Mouse (Mus musculus): ENCODE data around the gene Akr7a5.

The Akr7a5 gene

DNA sequence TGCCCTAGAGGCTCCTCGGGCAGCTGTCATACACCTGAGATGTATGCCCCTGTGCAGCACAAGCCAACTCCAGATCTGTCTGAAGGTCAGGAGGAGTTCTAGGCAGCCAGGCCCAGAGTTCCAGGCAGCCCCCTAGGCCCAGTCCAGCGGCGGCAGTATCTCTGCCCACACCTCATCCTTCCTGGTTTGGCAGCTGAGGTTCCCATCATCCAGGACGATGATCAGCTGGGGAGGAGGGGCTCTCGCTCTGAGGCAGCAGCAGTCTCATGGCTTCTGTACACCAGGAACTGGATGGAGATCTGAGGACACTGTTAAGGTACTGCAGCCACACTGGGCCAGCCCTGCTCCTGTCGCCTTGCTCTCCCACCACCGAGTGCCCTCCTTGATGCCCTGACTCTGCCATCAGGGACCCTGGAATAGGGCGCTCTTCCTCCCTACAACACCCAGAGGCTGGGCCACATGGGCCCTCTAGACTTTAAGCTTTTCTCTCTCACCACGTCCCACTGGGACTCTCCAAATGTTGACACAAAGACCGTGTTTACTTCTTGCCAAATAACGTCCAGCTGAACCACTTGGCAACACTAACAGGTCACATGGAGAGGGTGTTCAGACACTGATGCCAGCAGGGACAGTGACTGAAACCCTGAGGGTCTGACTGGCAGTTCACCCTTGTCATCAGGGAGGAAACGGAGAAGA is 11.7 kb upstream of the Akr7a5 start:
- in situ Hi-C loops (cut with MseI, MboI) = no loop called here

DNA sequence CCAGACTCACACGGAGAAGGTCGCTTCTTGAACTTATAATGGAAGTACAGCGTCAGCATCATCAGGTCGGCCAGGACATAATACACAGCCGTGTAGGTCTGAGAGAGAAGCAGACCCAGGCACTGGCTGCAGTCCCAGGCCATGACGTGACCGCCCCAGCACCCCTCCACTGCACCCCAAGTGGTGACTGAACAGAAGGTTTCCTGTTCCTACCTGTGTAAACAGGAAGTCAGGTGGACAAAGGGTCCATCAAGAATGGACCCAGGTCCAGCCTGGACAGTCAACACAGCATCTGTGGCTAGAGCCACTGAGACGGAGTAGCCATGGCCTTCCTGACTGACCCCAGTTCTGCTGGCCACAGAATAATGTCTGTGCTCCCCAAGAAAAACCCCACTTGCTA is 8.8 kb upstream of the Akr7a5 start:
- in situ Hi-C loops (cut with MseI, MboI) = no loop called here

DNA sequence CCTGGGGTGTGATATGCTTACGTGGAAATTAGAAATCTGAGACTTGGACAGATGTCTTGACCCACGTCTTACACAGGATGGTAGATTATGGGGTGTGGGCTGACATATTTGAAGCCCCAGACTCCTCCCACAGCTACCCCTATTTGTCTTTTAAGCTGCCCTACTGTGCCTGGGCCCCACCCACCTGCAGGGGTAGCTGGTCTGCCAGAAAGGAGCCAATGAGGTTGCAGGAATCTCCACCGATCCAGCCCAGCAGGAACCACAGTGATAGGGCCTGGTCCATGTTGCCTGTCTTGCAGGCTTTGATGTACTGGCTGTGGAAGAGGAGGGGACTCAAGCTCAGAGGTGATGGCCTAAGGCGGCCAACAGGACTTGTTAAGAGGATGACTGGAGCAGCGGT is 8.3 kb upstream of the Akr7a5 start:
- in situ Hi-C loops (cut with MseI, MboI) = no loop called here

DNA sequence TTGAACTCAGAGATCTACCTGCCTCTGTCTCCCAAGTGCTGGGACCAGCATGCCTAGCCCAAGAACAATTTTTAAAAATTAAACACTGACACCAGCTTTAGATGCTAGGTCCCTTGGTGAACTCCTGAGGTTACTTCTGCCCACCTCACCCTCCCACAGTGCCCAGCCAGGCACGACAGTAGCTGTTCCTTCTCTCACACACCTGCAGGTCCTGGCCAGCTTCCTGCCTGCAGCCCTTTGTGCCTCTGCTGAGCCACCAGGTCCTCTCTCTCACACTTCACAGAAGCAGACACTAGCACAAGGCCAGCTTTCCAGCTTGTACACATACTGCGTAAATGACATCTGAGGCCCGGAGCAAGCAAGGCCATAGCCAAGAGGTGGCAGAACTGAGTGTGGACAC is 5.0 kb upstream of the Akr7a5 start:
- in situ Hi-C loops (cut with MseI, MboI) = no loop called here

DNA sequence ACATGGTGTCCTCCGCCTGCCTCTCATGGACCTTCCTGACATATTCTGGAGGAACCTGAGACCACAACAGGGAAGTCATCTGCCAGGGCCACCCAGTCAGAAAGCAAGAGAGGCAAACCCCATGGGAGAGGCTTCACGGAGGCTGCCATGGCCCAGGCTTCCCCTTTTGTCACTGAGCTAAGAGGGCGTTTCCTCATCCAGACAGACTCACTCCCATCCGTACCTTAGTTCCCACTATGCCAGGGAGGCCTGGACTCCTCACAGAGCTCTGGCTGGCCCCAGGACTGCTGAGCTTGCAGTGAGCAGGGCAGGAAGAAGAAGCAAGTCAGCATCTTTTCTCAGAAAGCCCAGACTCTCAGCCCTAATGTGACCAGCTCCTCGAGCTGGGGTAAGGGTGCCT is 2.6 kb upstream of the Akr7a5 start:
- in situ Hi-C loops (cut with MseI, MboI) = no loop called here

DNA sequence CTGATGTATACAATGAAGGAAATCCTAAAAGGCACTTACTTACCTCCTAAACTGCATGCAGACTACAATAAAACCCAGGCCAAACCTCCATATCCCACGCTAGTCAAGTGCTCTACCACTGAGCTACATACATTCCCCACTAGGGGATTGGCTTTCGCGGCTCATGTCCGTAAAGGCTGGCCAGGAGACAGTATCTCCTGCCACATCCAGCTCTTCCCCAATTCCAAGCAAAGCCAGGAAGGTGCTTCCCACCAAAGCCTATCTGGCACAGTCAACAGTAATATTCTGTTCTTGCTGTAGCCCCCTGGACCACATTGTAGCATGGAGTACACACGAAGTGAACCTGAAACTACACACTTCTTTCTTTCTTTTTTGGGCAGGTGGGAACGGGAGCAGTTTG is 893 bp upstream of the Akr7a5 start:
- in situ Hi-C loops (cut with MseI, MboI) = no loop called here

DNA sequence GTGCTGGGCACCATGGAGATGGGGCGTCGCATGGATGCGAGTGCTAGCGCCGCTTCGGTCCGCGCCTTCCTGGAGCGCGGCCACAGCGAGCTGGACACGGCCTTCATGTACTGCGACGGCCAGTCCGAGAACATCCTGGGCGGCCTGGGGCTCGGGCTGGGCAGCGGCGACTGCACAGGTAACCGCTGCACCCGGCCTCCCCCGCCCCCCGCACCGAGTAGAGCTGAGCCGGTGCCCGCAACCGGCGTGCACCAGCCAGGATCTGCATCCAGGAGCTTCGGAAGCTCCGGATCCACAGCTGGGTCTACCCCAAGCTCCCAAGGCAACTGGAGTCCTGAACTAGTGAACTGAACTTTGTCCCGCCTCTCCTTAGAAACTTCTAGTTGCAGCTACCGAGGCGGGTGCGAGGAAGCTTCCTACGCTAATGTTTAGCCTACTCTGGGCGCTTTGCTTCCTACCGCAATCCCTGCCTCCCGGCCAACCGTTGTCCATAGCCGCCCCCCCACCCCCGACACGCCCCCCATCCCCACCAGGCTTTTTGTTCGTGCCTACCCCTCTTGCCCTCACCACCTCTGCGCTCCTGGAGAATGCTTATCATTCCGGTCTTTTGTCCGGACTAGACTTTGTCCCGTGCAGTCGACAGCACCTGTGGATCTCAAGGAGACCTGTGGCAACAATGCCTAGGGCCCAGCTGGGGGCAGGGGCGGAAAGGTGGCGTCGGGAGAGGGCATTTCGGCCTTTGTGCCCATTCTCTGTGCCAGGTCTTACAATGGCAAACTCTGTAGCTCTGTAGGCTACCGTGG is 556 bp downstream of the Akr7a5 start:
- in situ Hi-C loops (cut with MseI, MboI) = no loop called here

DNA sequence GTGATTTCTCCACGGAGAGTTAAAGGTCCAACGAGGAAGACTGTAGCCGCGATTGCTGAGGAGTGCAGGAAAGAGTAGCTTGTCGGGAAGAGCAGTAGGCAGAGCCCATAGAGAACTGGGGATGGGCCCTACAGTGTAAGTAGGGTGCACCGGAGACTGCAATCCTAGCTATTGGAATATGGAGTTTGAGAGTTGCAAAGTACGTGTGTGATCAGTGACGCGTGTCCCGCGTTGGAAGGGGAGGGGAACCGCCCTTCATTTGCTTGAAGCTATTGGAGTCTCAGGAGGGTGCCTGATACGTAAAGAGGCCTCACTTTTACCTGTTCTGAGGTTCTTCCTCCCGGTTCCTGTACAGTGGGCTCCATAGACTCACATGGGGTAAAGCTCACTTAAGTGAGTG is 1.2 kb downstream of the Akr7a5 start:
- in situ Hi-C loops (cut with MseI, MboI) = no loop called here

DNA sequence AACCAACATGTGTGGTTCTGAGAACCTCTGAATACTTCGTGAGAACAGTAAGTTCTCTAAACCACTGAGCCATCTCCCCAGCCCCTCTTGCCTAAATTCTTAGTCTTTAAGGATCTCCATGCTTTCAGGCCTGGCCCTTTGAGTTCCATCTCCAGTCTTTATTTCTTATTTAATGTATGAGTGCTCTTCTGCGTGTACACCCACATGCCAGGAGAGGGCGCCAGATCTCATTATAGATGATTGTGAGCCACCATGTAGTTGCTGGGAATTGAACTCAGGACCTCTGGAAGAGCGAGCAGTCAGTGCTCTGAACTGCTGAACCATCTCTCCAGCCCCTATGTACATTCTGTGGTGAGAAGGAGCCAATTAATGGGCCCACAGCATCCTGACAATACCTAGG is 2.1 kb downstream of the Akr7a5 start:
- in situ Hi-C loops (cut with MseI, MboI) = no loop called here

DNA sequence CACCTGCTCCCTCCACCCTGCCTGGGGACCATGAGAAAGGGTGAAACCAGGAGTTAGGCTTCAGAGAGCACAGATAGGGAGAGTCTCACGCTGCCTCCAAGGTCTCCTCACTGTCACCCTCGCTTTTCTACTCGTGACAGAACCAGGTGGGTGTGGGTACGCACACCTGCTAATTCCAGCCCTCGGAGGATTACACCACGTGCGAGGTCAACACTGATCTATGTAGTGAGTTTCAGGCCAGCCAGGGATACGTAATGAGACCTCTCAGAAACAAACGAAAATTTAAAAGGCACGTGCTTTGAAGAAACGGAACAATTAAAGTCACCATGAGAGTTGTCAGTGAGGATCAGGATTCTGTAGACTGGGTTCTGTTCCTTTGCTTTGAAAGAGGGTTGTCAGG is 7.9 kb downstream of the Akr7a5 start:
- in situ Hi-C loops (cut with MseI, MboI) = no loop called here

DNA sequence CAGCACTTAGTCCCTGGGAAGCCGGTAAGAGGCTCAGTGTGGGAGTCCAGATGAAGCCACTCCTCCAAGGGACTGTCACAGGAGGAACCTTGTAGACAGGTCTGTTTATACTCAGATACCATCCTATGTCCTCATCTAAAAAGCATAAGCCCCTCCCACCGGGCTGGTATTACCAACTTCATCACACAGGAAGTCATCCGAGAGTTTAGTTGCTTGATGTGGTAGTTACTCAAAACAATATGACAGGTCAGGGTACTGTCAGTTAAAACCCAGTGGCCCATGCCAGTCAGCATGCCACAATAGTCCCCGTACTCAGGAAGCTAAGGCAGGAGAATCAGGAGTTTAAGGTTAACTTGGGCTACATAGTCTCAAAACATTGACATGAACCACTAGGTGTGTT is 9.2 kb downstream of the Akr7a5 start:
- in situ Hi-C loops (cut with MseI, MboI) = no loop called here

DNA sequence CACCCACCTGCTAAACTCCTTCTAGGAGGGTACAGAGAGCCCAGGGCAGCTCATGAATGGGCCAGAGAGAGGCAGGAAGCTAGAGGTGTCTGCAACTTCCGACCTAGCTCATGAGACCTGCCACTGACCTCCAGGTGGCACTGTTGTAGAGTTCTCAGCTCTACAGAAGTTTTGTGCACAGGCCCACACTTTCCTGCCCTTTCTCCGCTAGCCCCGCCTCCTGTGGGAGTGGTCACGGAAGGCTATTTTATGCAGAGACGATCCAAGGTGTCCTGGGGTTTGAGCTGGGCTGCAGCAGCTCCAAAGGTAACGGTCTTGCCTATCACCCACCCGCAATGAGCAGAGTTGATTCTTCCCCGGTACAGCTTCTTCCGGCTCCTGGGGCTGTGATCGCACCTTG is 20.1 kb downstream of the Akr7a5 start:
- in situ Hi-C loops (cut with MseI, MboI) = no loop called here

DNA sequence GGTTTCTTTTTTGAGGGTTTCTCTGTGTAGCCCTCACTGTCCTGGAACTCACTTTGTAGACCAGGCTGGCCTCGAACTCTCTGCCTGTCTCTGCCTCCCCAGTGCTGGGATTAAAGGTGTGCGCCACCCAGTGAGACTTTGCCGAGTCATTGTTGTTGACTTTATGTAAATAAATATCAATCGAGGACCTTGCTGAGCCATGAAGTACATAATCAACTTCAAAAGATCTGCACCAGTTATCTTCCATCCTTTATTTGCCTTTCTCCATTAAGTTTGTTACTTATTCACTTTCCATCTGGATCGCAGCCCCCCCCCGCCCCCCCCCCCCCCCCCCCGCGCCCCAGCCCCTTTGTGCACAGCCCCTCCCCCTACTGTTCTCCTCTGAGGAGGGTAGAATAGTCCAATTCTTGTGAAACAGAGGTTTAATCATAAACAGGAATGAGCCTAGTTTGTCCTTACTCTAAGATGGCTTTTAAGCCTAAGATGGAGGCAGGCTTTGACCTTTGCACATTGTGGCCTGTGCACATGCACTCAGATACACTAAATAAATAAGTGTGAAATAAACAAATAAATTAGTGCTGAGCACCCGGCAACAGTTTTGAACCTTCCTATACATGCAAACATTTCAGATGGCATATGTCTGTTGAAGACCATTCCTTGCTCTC is 24.2 kb downstream of the Akr7a5 start:
- in situ Hi-C loops (cut with MseI, MboI) = no loop called here

DNA sequence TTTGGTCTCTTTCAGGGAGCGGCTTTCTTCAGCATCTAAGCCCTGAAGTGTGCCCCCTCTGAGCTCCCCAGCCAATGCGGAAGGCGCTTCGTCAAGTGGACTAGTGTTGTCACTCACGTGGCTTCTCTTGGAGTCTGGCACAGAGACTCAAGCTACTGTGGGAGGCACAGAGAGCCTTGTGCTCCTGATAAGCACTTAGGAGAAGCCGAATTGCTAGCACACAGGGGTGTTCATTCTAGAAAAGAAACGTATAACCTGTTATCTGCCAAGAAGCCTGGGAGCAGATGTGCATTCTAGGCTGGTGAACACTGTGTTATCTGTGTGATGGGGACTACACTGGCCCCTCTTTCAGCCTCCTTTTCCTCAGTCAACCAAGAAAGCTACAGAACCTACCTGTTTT is 25.0 kb downstream of the Akr7a5 start:
- in situ Hi-C loops (cut with MseI, MboI) = no loop called here

DNA sequence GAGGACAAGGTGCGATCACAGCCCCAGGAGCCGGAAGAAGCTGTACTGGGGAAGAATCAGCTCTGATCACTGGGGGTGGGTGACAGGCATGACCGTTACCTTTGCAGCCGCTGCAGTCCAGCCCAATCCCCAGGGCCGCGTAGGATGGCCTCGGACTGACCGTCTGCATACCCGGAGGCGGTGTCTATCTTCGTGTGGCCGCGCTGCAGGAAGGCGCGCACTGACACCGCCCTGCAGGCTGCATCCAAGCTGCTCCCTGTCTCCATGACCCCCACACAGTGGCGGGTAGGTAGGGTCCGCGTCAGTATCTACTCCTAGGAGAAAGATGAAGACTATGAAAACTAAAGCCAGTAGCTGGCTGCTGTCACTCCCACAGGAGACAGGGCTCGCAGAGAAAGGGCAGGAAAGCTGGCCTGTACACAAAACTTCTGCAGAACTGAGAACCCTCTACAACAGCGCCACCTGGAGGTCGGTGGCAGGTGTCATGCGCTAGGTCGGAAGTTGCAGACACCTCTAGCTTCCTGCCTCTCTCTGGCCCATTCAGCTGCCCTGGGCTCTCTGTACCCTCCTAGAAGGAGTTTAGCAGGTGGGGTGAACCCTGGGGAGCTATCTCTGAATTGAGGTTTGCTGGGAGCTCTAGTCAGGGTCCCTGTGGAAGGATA is 26.4 kb downstream of the Akr7a5 start:
- in situ Hi-C loops (cut with MseI, MboI) = no loop called here

DNA sequence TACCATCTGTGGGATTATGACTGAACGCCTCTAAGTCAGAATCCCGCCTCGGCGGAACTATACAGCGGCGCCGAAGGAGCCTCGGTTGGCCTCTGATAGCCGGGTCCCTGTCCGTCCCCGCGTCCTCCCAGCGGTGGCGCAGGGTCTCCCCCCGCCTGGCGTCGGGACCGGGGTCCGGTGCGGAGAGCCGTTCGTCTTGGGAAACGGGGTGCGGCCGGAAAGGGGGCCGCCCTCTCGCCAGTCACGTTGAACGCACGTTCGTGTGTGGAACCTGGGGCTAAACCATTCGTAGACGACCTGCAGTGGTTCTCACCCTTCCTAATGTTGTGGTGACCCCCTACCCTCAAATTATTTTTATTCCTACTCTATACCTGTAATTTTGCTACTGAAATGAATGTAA is 27.6 kb downstream of the Akr7a5 start:
- in situ Hi-C loops (cut with MseI, MboI) = no loop called here

DNA sequence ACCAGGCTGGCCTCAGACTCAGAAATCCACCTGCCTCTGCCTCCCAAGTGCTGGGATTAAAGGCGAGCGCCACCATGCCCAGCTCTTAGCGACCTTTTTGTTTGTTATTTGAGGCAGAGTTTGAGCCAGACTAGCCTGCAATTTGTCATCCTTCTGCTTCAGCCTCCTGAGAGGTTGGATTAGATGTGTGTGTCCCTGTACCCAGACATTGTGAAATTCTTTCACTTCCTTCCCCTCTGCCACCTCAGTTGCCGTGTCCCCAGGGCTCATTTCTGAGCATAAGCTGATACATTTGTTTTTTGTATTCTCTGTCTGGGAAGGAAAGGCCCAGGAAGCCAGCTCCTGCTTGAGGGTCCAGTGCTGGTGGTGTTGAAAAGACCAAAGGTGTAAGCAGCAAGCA is 30.3 kb downstream of the Akr7a5 start:
- in situ Hi-C loops (cut with MseI, MboI) = no loop called here

DNA sequence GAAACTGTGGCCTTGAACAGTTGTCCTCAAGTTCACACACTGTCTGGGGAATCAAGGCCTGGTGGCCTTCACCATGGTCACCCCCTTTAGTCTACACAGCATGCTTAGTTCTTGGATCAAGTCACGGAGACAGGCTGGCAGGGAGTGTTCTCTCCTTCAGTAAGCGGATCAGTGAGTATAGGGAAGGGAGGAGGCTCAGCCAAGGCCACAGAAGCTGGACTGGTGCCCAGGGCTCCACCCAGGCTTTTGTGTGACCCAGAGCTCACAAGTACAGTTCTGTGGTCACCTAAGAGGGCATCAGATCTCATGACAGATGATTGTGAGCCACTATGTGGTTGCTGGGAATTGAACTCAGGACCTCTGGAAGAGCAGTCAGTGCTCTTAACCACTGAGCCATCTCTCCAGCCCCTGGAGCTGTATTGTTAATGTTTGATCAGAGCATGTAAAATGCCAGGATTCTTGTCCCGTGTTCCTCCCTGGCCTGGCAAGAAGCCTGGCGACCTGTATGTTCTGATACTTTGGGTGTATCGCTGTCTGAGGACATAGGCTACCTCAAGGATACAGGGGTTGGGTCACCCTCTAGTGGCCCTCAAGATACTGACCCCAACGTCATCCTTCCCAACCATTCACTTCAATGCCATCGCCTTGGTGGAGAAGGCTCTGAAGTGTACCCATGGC is 31.2 kb downstream of the Akr7a5 start:
- in situ Hi-C loops (cut with MseI, MboI) = no loop called here

DNA sequence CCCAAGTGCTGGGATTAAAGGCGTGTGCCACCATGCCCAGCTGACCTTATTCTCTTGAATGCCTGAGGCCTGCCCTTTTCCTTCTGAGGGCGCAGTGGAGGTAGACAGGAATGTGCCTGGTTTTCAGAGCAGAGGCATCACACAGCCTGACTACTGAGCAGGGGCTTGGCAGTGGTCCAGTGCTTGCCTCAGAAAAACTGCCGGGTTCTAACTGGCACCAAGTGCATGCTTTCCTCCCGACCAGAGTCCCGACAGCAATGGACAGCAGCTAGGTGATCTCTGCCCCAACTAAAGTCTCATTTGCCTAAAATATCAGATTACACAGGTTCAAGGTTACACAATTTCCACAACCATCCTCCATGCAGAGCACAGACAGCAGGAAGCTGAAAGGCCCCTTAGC is 33.2 kb downstream of the Akr7a5 start:
- in situ Hi-C loops (cut with MseI, MboI) = no loop called here

DNA sequence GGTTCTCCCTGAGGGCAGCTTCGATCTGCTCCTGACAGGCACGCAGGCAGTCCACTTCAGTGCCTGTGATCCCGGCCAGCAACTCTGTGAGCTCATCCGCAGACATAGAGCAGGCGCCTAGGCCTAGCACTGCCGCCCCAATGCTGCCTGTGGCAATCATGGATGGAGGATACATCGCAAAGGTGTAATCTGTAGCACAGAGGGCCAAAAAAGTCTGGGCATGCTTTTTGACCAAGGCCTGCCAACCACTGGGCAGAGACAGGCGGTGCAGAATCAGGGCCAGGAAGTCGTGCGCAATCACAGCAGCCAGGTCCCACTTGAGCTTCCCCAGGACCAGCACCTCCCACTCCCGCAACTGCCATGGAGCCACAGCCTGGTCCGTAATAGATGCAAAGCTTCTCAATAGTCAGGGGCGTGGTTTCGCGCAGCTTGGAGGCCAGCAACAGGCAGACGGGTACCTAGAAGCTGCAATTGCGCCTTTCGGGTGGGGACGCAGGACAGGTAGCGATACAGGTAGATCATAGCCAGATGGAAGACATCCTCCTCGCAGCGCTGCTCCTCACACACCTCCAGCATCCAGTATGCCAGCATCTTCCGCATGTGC is 35.0 kb downstream of the Akr7a5 start:
- in situ Hi-C loops (cut with MseI, MboI) = no loop called here

DNA sequence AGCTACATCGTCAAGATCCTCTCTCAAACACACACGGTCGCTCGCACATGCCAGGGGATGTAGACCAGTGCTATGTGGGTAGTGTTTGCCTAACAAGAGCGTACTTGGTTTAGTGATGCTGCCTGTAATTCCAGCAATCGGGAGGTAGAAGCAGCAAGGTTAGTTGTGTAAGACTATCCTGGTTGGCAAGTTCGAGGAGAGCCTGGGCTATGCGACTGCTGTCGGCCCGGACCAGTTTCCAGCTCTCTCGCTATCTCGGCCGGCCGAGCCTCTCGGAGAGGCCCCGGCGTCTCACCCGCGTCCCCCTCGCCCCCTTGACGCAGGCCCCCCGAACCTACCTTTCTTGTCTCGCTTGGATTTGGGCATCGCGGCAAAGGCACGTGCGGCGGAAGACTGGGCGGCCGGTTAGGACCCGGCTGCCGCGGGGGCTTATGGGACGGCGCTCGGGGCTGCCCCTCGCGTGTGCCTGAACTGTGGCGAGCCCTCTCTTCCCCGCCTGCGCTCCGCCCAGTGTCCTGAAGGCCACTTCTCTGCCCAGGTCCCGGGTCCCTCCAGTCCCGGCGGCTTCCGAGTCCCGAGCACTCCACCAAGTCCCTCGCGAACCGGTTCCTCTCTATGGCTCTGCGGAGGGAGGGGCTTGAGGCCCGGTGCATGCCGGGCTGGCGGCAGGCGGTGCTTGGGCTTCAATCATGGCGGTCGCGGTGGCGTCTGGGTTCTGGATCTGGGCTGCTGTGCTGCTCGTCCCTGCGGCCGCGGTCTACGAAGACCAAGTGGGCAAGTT is 41.6 kb downstream of the Akr7a5 start, which contains the start of the genes Mrto4, Emc1 and Ubr4:
Gene Mrto4, minus strand, starts transcription at position 646 of the 781 bp plus-strand sequence.
Gene Emc1, plus strand, starts transcription at position 657 of the 781 bp plus-strand sequence.
Gene Ubr4, plus strand, starts transcription at position 679 of the 781 bp plus-strand sequence.
- in situ Hi-C loops (cut with MseI, MboI) = no loop called here

All from mouse trophoblast stem cell (cell line).